Mouse (Mus musculus): ENCODE measurements around the gene Arid5a. TPM values are rescaled to one million over a fixed set of nuclear protein-coding genes. Genes with fewer than 3 reads are reported as not detected.

The Arid5a gene
- polyA plus RNA-seq, 1 experiment: 65.8 TPM

DNA sequence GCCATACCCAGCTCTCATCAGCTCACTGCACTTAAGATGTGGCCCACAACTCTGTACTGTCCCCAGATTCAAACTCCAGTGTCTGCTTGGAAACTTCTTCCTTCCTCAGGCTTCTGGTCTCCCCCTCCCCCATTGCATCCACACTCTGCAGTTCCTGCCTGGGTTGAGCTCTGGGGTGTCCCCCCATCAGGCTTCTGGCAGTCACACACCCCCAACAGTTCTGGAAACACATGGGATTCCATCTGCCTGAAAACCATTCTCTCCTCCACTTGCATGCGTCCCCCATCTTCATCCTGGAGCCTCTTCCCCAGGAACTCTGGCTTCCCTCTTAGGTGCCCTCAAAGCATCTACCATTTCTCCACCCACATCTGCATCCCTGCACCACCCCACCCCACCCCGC is 19.3 kb downstream of the Arid5a start:
- peak overlapping the region; percentile 44 for H3K4me2 ChIP-seq (ENCODE audit: low read depth)
- H3ac ChIP-seq (ENCODE audit: control insufficient read depth, insufficient read length): no peak overlapping the region
- H3K36me3 ChIP-seq (ENCODE audit: control insufficient read depth, insufficient read depth): peaks cover 10% of the 10 kb centered on the region
- no peak overlapping the region for H3K4me3 ChIP-seq
- no peaks in the 10 kb centered on the region for H3K79me2 ChIP-seq (ENCODE audit: control insufficient read depth, insufficient read depth)
- H3K27me3 ChIP-seq (ENCODE audit: control insufficient read depth, insufficient read depth, insufficient read length): no peaks in the 10 kb centered on the region
- no peak for TF ChIP-seq SRF (IDR thresholded peaks at IDR 0.05; ENCODE audit: control insufficient read depth, insufficient read length, low read depth)
- TF ChIP-seq TCF3 (IDR thresholded peaks at IDR 0.05; ENCODE audit: insufficient read length, low read depth): no peak
- no peak for TF ChIP-seq CEBPB (IDR thresholded peaks at IDR 0.05; ENCODE audit: insufficient read depth, poor library complexity, severe bottlenecking)
- no peak for TF ChIP-seq POLR2AphosphoS2 (IDR thresholded peaks at IDR 0.05; ENCODE audit: insufficient read length, low read depth)
- TF ChIP-seq MYOG (IDR thresholded peaks at IDR 0.05; ENCODE audit: control insufficient read depth in 1 of 3, insufficient read depth in 1 of 3, insufficient read length in 2 of 3, low read depth in 2 of 3): no peak
- no peak for TF ChIP-seq USF1 (IDR thresholded peaks at IDR 0.05; ENCODE audit: low read depth)
- no peak for TF ChIP-seq E2F4 (IDR thresholded peaks at IDR 0.05; ENCODE audit: insufficient read depth)
- TF ChIP-seq MYOD1 (IDR thresholded peaks at IDR 0.05; ENCODE audit: control insufficient read depth in 1 of 3, insufficient read length in 2 of 3, low read depth in 2 of 3): no peak

DNA sequence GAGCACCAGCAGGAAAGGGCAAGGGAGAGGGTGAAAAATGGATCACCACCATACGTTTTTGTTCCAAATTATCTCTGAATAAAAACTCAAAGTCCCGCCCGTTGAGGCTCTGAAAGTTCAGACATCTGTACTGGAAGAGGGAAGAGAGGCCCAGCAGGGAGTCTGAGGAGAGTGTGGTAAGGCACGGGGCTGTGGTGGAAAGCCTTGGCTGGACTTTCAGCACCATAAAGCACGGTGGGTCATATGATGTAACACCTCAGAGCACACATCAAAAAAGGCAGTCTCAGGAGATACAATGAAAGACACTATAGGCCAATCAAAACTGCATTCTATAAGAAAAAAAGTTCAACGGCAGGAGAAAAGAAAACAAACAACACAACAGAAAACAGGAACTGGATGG is 24.2 kb downstream of the Arid5a start:
- Histone ChIP-seq H3K4me3 (no peak overlapping the region), H3ac (ENCODE audit: control insufficient read depth, insufficient read length) (no peak overlapping the region), H3K79me2 (ENCODE audit: control insufficient read depth, insufficient read depth) (no peaks in the 10 kb centered on the region), H3K4me2 (ENCODE audit: low read depth) (no peak overlapping the region), H3K27me3 (ENCODE audit: control insufficient read depth, insufficient read depth, insufficient read length) (no peaks in the 10 kb centered on the region), H3K36me3 (ENCODE audit: control insufficient read depth, insufficient read depth) (peaks cover 25% of the 10 kb centered on the region)
- no peak for TF ChIP-seq REST (IDR thresholded peaks at IDR 0.05; ENCODE audit: insufficient read depth, insufficient read length)
- no peak for TF ChIP-seq E2F4 (IDR thresholded peaks at IDR 0.05; ENCODE audit: insufficient read depth)
- TF ChIP-seq POLR2A (IDR thresholded peaks at IDR 0.05; ENCODE audit: insufficient read length, low read depth): no peak
- no peak for TF ChIP-seq MYOD1 (IDR thresholded peaks at IDR 0.05; ENCODE audit: control insufficient read depth in 1 of 3, insufficient read length in 2 of 3, low read depth in 2 of 3)
- no peak for TF ChIP-seq MAX (IDR thresholded peaks at IDR 0.05; ENCODE audit: low read depth)
- TF ChIP-seq CEBPB (IDR thresholded peaks at IDR 0.05; ENCODE audit: insufficient read depth, poor library complexity, severe bottlenecking): no peak
- TF ChIP-seq POLR2AphosphoS2 (IDR thresholded peaks at IDR 0.05; ENCODE audit: insufficient read length, low read depth): no peak
- no peak for TF ChIP-seq USF1 (IDR thresholded peaks at IDR 0.05; ENCODE audit: low read depth)
- TF ChIP-seq TCF12 (IDR thresholded peaks at IDR 0.05; ENCODE audit: insufficient read depth, poor library complexity, severe bottlenecking): no peak
- no peak for TF ChIP-seq MYOG (IDR thresholded peaks at IDR 0.05; ENCODE audit: control insufficient read depth in 1 of 3, insufficient read depth in 1 of 3, insufficient read length in 2 of 3, low read depth in 2 of 3)

DNA sequence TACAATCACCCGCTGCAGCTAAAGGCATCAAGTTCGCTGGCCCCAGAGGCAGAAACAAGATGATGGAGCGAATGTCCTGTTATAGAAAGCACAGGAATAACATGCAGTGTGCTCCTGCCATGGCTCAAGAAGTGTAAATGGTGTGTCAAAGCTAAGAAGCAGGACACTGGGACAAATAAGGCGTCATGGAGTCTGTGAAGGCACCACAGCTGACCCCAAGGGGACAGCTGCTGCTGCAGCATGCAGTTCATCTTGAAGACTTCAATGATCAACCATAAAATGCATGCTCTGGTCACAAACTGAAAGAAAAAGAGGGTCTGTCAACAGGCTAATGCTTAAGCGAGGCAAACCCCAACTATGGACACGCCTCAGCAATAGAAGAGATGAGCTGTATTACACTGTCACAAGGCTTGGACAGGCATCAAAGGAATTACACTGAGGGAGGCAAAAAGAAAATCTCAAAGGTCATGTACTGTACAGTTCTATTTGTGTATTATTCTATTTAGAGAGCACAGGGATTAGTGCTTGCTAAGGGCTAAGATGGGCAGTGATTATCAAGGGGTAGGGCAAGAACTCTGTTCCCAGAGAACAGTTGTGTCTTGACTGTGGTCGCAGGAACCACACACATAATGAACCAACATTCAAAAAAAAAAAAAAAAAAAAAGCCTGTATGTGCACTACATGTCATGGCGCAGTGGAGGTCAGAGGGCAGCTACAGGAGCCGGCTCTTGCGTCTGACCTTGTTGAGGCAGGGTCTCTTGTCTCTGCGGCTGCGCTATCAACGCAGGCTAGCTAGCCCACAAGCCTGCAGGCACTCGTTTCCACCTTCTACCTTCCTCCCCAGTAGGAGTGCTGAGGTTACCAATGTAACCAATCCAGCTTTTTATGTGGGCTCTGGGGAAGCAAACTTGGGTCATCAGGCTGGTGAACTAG is 25.7 kb downstream of the Arid5a start:
- H3K27me3 ChIP-seq (ENCODE audit: control insufficient read depth, insufficient read depth, insufficient read length): no peaks in the 10 kb centered on the region

DNA sequence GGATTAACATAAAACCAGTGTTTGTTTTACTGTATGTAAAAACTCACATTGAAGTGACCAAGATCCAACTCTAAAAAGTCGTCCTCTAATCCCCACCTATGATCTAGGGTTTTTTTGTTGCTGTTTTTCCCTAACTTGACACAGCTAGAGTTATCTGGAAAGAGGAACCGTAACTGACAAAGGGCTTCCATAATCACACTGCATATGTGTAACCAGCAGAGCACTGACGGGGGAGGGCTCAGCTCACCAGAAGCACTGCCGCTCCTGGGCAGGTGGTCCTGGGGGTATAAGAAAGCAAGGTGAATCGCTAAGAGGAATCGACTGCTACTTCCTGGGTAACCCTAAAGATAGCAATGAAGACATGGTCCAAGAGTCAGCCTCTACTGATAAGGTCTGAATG is 35.0 kb downstream of the Arid5a start:
- H3K36me3 ChIP-seq (ENCODE audit: control insufficient read depth, insufficient read depth): peaks cover 92% of the 10 kb centered on the region
- no peaks in the 10 kb centered on the region for H3K27me3 ChIP-seq (ENCODE audit: control insufficient read depth, insufficient read depth, insufficient read length)
- no peak overlapping the region for H3ac ChIP-seq (ENCODE audit: control insufficient read depth, insufficient read length)
- no peak overlapping the region for H3K4me2 ChIP-seq (ENCODE audit: low read depth)
- H3K4me3 ChIP-seq: no peak overlapping the region
- H3K79me2 ChIP-seq (ENCODE audit: control insufficient read depth, insufficient read depth): no peaks in the 10 kb centered on the region
- TF ChIP-seq USF1 (IDR thresholded peaks at IDR 0.05; ENCODE audit: low read depth) (no peak), E2F4 (IDR thresholded peaks at IDR 0.05; ENCODE audit: insufficient read depth) (no peak), MYOG (IDR thresholded peaks at IDR 0.05; ENCODE audit: control insufficient read depth in 1 of 3, insufficient read depth in 1 of 3, insufficient read length in 2 of 3, low read depth in 2 of 3) (no peak), MAX (IDR thresholded peaks at IDR 0.05; ENCODE audit: low read depth) (no peak), MYOD1 (IDR thresholded peaks at IDR 0.05; ENCODE audit: control insufficient read depth in 1 of 3, insufficient read length in 2 of 3, low read depth in 2 of 3) (no peak), POLR2AphosphoS2 (IDR thresholded peaks at IDR 0.05; ENCODE audit: insufficient read length, low read depth) (no peak), SRF (IDR thresholded peaks at IDR 0.05; ENCODE audit: control insufficient read depth, insufficient read length, low read depth) (no peak), TCF3 (IDR thresholded peaks at IDR 0.05; ENCODE audit: insufficient read length, low read depth) (no peak), POLR2A (IDR thresholded peaks at IDR 0.05; ENCODE audit: insufficient read length, low read depth) (no peak), REST (IDR thresholded peaks at IDR 0.05; ENCODE audit: insufficient read depth, insufficient read length) (no peak), CEBPB (IDR thresholded peaks at IDR 0.05; ENCODE audit: insufficient read depth, poor library complexity, severe bottlenecking) (no peak), TCF12 (IDR thresholded peaks at IDR 0.05; ENCODE audit: insufficient read depth, poor library complexity, severe bottlenecking) (no peak)

More for the DNA sequence above, 25.7 kb downstream of the Arid5a start:
- Histone ChIP-seq H3K36me3 (ENCODE audit: control insufficient read depth, insufficient read depth) (peaks cover 29% of the 10 kb centered on the region), H3K4me2 (ENCODE audit: low read depth) (no peak overlapping the region), H3ac (ENCODE audit: control insufficient read depth, insufficient read length) (no peak overlapping the region), H3K4me3 (no peak overlapping the region), H3K79me2 (ENCODE audit: control insufficient read depth, insufficient read depth) (no peaks in the 10 kb centered on the region)
- no peak for TF ChIP-seq POLR2A (IDR thresholded peaks at IDR 0.05; ENCODE audit: insufficient read length, low read depth)
- no peak for TF ChIP-seq TCF12 (IDR thresholded peaks at IDR 0.05; ENCODE audit: insufficient read depth, poor library complexity, severe bottlenecking)
- TF ChIP-seq TCF3 (IDR thresholded peaks at IDR 0.05; ENCODE audit: insufficient read length, low read depth): no peak
- no peak for TF ChIP-seq MAX (IDR thresholded peaks at IDR 0.05; ENCODE audit: low read depth)
- peak; percentile 58 for TF ChIP-seq POLR2AphosphoS2 (IDR thresholded peaks at IDR 0.05; ENCODE audit: insufficient read length, low read depth)
- no peak for TF ChIP-seq CEBPB (IDR thresholded peaks at IDR 0.05; ENCODE audit: insufficient read depth, poor library complexity, severe bottlenecking)
- peak in 1 of 3 experiments; percentile 37 for TF ChIP-seq MYOD1 (IDR thresholded peaks at IDR 0.05; ENCODE audit: control insufficient read depth in 1 of 3, insufficient read length in 2 of 3, low read depth in 2 of 3)
- no peak for TF ChIP-seq USF1 (IDR thresholded peaks at IDR 0.05; ENCODE audit: low read depth)
- TF ChIP-seq SRF (IDR thresholded peaks at IDR 0.05; ENCODE audit: control insufficient read depth, insufficient read length, low read depth): no peak
- TF ChIP-seq REST (IDR thresholded peaks at IDR 0.05; ENCODE audit: insufficient read depth, insufficient read length): no peak
- no peak for TF ChIP-seq E2F4 (IDR thresholded peaks at IDR 0.05; ENCODE audit: insufficient read depth)
- TF ChIP-seq MYOG (IDR thresholded peaks at IDR 0.05; ENCODE audit: control insufficient read depth in 1 of 3, insufficient read depth in 1 of 3, insufficient read length in 2 of 3, low read depth in 2 of 3): peak in 1 of 3 experiments; percentile 57

Data from myocyte (in vitro differentiated cells).